Comparison of ENCODE assay signal across 8 mouse cellular contexts in genomic region chr7:51879136-51879723, GRCm38 (mm10). TPM values are rescaled to one million over a fixed set of nuclear protein-coding genes. Genes with fewer than 3 reads are reported as not detected.
DNase-seq lines count a peak whose midpoint lies in the region; ATAC-seq lines count a peak whose summit lies in the region.

No protein-coding gene starts in this region.

- peak; percentile 99 for ATAC-seq in hindbrain, embryonic 13.5 days (ENCODE audit: low FRiP score)
- ATAC-seq in megakaryocyte, adult 5-6 weeks (ENCODE audit: poor library complexity, severe bottlenecking): peak; percentile 96

- H3K36me3 ChIP-seq in hindbrain, embryonic 13.5 days: no peaks in the 10 kb centered on the region

- no peaks in the 10 kb centered on the region for H3K9me3 ChIP-seq in hindbrain, embryonic 13.5 days

- peak; percentile 37 for DNase-seq in T-cell, adult 2 months (ENCODE audit: low spot score)
- DNase-seq in cerebellum, postnatal 14 days: peak; percentile 28 to 34
- peak; percentile 32 to 51 for DNase-seq in frontal cortex, postnatal 25 days (ENCODE audit: low spot score in 2 of 2)
- peak; percentile 41 to 67 for DNase-seq in left cerebral cortex, postnatal 10 days (ENCODE audit: extremely low spot score in 1 of 2, low spot score in 2 of 2)
- DNase-seq in retina, postnatal 1 day: peak; percentile 81
- DNase-seq in thymus, postnatal 4 days: peak; percentile 62

- 0% methylated on average over 17 of the region's 17 CpGs for WGBS in hindbrain, embryonic 13.5 days

- H3K4me2 ChIP-seq in hindbrain, embryonic 13.5 days: peak overlapping the region; percentile 85

- no peaks in the 10 kb centered on the region for H3K27me3 ChIP-seq in hindbrain, embryonic 13.5 days

- intact Hi-C loops in left cerebral cortex, postnatal 10 days (cut with DNase I): no loop called here

- peak overlapping the region; percentile 96 for H3K27ac ChIP-seq in hindbrain, embryonic 13.5 days

- H3K9ac ChIP-seq in hindbrain, embryonic 13.5 days: peak overlapping the region; percentile 86

- peak overlapping the region; percentile 61 for H3K4me3 ChIP-seq in hindbrain, embryonic 13.5 days

- H3K4me1 ChIP-seq in hindbrain, embryonic 13.5 days (replicated peaks): peaks cover 16% of the 10 kb centered on the region

RNA-seq across cellular contexts. Expression of gene Fancf, which starts 17.2 kb away (rescaled TPM):
- 6.4 and 7.5 TPM in 2 replicates for polyA plus RNA-seq in hindbrain, embryonic 13.5 days (2015; fragmentation: Nextera tagmentation; extraction: Ambion mirVana)
- total RNA-seq in left cerebral cortex, postnatal 10 days (2021): 1 to 10 TPM; 5.2 to 5.3 TPM
- total RNA-seq in megakaryocyte, adult 5-6 weeks (2015): 7.5 and 8.9 TPM in 2 replicates
- total RNA-seq in megakaryocyte, adult 5-6 weeks (2017): 4.1 and 6.3 TPM in 2 replicates

RNA-seq across cellular contexts. Expression of gene Gas2, which starts 17.4 kb away (rescaled TPM):
- polyA plus RNA-seq in hindbrain, embryonic 13.5 days (2015; fragmentation: Nextera tagmentation; extraction: Ambion mirVana): 13.0 and 16.6 TPM in 2 replicates
- 10 to 100 TPM; 13.2 to 15.1 TPM for total RNA-seq in left cerebral cortex, postnatal 10 days (2021)
- 2.9 and 3.9 TPM in 2 replicates for total RNA-seq in megakaryocyte, adult 5-6 weeks (2015)
- total RNA-seq in megakaryocyte, adult 5-6 weeks (2017): 4.3 and 4.9 TPM in 2 replicates

Comparison
In these comparisons a context has a peak if more than half of its experiments do, and no peak if none do; other contexts are left out.
1. Peak in every context shown above with its lines: DNase-seq, ATAC-seq, H3K4me3 ChIP-seq and H3K27ac ChIP-seq.
2. DNase-seq: peak in every context shown above with its lines; median percentile 81 in retina, postnatal 1 day; 62 in thymus, postnatal 4 days; 54 in left cerebral cortex, postnatal 10 days; 42 in frontal cortex, postnatal 25 days; 37 in T-cell, adult 2 months; 31 in cerebellum, postnatal 14 days.